Mouse (Mus musculus) thymus, postnatal 25 days (tissue): ENCODE data around the gene Mobp.
A peak's percentile ranks its signal among the peaks of the same experiment; 100 is the strongest.

Experiments used
- DNase-seq: peaks from one replicate; pipeline ENCODE4 v3.0.0; 2022

Gene Mobp

DNA sequence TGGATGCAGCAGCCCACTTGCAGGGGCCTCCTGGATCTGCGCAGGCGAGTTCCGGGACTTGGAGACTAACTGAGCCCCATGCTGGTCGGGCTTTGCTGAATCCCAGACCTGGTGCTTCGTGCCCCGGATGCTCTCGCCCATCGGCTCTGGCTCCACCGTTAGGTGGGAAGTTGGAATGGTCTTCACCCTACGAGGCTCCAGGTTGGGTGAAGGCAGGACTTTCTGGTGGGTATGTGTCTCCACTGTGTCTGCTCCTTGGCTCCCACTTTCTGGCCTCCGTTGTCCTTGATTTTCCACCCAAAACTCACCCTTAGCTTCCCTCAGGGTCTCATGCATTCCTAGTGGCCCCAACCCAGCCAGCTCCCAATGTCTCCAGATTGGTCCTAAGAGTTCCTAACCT lies 14.1 kb upstream of the Mobp start:
- DNase-seq: no peak

DNA sequence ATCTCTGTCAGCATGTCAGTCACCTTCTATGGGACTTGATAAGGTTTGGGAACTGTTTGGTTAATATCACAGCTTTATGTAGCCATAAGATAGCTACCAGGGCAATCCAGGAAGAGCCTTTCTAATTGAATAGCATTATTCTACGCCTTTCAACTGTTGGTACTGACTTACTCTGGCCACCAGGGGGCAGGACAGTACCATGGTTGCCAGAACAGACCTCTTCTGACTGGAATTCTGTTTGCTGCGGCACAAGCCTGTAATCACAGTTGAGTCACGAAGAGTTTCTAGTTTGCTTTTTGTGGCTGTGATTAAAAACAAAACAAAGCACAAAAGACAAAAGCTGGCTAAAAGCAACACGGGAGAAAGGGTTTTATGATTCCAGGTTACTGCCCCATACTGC lies 8.9 kb upstream of the Mobp start:
- DNase-seq: peak; percentile 71

DNA sequence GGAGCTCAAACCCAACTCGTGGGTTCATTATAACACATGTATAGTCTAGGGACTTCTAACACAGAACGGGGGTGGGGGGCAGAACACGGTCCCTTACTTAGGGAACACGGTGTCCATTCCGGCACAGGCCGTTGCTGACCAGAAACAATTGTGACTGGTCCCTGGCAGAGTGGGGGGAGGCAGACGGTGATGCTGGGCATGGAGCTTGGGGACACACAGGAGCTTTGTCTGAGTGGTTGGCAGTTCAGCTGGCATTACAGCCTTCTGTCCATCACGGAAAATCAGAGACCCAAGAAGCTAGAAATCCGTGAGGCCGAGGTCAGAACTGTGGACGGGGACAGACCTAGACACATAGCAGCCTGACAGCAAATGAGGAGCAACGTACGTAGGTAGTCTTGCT lies 5.0 kb upstream of the Mobp start:
- DNase-seq: no peak

DNA sequence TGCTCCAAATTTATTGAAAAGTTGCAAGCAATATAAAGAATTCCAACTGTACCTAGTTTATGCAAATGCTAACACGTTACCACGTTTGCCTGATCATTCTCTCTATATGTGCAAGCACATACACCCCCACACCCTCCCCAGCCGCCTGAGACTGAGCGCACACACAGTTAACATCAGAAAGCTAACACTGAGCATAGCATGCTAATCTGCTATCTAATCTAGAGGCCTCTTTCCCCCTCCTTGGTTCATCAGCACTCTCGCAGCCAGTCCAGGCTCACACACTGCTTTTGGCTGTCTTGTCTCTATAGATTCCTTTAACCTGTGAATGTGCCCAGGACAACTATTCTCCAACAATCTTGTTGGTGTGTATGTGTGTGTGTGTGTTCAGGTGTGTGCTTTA lies 1.6 kb downstream of the Mobp start:
- DNase-seq: no peak

DNA sequence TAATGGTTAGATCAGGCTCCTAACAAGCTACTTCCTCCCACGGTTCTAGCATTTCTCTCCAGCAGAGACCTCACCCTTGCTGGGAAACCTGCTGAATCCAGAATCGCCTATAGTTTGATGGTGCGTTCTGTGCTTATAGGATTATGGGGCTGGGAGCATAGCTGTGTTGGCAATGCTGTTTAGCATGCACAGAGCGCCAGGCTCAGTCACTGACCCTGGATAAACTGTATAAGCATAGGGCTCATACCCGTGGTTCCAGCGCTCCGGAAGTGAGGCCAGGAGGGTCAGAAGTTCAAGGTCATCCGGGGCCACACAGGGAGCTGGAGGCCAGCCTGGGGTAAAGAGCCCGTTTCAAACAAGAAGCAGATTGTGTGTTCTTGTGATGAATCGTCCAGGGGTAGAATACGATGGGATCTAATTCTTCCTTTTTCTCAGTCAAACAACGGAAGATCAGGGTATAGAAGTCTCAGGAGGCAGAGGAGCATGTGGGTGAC lies 2.4 kb downstream of the Mobp start:
- no peak for DNase-seq

DNA sequence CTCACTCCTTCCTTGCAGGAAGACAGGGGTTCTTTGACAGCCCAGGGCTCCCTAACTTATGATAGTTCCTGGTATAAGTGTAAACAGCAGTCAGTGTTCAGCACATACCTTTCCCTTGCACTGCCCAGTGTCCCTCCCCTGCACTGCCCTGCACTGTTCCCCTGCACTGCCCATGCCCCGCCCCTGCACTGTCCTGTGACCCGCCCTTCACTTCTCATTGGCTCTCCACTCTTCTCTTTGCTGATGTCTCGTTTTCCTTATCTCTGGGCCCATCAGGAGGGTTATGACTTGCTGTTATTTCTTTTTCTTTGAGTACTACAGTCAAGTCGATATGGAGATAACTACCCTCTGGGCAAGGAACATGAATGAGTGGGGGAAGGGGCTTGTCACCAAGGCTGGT lies 8.5 kb downstream of the Mobp start:
- DNase-seq: no peak

DNA sequence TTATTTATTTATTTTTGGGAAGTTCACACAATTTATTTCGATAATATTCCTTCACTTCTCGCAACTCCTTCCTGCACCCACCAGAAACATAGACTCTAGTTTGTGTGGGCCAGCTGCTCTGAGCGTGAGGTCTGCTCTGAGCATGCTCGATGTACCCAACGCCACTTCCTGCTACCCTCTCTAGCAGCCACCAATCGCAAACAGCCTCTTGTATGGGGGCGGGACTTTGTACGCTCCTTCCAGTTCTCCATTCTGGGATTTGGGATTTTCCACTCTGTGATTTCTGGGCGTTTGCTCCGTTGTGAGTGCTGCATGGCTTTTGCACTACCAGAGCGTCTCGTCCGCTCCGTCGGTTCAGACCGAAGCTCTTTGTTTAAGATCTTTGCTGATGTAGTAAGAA lies 14.4 kb downstream of the Mobp start:
- no peak for DNase-seq

DNA sequence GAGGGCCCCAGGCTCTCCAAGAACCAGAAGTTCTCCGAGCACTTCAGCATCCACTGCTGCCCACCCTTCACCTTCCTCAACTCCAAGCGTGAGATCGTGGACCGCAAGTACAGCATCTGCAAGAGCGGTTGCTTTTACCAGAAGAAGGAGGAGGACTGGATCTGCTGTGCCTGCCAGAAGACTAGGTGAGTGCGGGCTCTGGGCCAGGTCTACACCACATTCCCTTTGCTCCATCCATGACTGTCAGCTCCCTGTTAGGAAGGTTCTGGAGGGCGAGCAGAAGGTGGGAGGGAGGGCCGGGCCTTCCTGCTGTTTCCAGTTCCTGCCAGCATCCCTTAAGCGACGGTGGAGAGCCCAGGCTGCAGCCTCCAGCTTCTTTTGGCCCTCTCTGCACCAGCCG lies 18.3 kb downstream of the Mobp start:
- DNase-seq: no peak

DNA sequence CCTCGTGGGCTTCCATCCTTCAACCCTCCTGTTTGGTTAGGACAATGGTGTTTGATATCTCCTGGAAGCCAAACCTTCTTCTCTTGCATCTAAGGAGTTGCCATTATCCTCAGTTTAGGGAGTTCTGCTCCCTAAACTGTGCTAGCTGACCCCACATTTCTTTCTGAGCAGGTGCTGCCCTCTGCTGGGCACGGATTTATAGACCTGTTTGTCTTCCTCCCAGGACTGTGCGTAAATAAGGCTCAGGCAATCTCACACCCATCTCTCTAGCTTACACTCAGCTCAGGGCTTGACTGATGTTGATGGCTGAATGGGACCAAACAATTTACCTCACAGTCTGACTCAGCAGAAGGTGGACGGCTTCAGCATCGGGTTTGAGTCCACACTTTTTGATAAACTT lies 21.8 kb downstream of the Mobp start:
- DNase-seq: peak; percentile 73

DNA sequence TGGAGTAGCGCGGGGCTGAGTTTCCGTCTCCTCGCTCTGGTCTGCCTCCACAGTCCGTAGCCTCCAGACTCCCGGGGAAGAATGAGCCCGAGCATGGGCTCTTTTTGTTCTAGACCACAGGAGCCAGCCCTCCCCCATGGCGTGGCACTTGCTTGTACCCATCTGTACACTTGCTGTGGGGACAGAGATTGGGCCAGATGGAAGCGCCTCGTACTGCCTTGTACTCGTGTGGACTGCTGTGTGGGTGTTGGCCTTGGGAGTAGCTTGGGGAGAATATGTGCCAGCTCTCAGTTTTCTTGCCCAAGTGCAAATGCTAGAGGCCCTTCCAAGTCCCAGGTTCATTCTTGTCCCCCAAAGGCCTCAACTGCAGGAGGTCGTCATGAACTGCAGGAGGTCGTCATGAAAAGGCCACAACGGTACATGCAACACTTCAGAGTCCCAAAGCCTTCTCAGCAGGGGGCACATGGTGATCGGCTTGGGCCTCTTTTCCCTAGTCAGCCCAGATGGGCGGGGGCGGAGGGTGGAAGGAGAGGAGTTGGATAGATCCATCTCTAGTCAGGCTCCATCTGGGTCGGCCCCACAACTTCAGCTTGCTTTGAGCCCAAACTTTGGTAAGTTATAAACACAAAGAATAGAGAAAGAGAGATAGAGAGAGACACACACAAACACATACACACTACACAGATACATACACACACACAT lies 25.1 kb downstream of the Mobp start:
- DNase-seq: no peak

DNA sequence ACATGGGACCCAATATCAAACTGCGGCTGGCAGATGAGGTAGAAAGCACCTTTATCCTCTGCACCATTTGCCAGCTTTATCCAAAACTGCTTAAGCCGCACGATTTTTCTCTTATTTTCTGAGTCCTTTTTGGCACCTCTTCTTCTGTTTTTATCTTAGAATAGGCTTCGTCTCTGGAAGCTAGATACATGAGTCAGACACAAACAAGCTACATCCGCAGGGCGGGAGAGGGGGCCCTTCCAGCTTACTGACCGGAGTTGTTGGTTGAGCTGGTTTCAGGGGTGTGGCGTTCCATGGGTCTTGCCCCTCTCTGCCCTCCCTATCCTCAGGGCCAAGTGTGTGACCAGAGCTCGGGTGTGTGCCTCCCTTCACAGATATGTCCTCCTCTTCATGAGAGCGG lies 29.3 kb downstream of the Mobp start:
- no peak for DNase-seq

DNA sequence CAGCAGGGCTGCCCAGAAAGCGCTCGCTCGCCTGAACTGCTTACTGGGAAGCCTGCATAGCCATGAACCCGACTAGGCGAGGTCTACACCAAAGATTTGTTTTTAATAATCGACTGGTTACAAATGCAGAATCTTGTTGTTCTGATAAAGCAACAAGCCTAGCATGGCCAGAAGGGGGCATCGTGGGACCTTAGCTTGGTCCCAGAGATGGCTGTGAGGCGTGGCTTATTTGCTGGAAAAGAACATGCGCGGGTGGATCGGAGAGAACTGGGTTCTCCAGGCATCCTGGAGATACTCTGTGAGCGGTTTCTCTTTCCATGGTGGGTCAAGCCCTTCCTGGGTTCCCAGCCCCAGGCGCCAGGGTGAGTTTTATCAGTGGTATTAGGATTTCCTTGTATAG lies 35.0 kb downstream of the Mobp start:
- no peak for DNase-seq

DNA sequence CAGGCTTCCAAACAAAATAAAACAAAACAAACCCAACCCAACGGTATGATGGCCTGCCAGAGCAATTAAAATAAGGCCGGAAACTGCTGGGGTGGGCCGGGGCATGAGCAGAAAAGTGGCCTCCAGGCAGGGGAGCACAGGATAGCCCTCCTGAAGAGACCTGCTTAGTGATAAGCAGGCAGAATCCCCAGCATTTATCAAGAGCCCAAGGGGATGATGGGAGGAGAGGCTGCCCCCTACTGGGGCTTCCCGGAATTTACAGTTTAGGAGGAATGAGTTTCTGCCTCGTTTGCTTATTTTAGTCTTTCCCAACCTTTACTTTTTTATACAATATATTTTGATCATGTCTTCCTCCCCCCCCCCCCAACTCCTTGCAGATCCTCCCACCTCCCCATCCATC lies 37.3 kb downstream of the Mobp start:
- DNase-seq: no peak

DNA sequence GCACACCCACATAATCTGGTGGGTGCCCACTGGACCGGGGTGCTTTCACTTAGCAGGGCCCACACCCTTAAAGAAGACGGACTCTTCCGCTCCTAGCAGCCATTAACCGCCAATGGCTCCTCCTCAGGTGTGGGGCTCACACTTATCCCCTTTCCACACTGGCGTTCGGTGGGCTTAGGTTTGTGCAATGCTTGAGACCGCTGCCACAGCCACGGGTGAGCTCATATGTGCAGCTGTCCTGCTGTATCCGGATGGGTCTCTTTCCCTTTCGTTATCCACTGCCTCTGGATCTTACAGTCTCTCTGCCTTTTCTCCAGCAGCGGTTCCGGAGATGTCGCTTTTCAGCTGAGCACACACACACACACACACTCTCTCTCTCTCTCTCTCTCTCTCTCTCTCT lies 41.4 kb downstream of the Mobp start:
- no peak for DNase-seq

DNA sequence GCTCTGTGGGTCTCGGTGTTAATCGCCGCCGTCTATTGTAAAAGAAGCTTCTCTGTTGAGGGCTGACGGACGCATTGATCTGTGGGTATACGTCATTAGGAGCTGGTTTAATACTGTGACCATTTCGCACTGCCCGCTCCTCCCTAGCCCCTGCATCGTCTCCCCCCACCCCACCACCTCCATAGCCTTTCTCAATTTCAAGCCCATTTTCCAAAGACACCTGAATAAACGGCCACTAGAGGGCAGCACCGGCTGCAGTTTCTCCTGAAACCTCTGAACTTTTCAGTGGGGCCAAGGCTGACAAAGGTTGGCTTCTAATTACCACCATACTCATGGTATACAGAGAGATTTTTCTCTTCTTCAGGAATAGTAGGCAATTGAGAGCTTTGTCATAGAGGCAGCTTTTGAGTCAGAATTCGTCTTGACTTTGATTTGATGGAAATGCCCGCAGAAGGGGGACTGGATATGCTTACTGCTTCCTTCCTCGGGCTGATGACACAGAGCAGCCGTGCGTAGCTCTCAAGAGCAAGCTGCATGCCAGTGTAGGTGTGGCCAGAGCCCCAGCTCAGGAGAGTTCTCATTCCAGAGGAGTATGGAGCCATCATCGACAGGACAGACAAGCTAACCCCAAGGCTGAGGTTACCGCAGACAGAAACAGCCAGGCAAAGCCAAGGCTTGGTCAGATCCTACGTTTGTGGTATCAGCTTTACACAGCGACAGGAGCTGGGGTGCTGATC lies 42.0 kb downstream of the Mobp start:
- peak; percentile 66 for DNase-seq

DNA sequence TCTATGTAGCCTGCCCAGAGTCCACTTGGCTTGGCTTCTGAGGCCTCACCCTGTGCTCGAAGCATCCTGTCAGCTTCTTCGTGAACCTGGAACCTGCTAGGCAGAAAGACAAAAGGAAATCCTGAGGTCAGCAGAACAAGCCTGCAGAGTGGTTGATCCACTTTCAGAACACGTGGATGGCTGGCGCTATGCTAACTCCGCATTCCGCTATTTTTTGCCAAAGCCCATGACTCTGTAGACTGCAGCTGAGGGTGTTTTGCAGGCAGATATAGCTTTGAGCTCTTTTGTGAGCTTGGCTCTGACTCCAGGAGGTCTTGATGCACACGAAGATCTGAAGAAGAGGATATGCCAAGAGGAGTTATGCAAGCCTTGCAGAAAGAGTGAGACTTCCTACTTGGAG lies 43.2 kb downstream of the Mobp start:
- no peak for DNase-seq

DNA sequence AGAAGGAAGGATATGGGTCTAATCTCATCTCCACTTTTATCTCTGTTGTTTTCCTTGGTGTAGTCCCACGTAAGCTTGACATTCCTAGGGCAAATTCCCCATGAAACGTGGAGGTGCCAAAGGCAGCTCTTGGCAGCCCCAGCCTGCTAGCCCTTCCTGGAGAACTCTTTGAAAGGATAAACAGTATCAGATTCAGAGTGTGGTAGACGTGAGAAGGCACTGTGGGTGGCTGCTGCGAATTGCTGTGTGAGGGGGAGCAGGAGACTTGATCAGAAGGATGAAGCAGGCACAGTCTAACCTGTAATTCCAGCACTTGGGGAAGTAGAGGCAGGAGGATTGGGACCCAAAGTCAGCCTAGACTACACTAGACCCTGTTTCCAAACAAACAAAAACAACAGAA lies 51.4 kb downstream of the Mobp start:
- no peak for DNase-seq

DNA sequence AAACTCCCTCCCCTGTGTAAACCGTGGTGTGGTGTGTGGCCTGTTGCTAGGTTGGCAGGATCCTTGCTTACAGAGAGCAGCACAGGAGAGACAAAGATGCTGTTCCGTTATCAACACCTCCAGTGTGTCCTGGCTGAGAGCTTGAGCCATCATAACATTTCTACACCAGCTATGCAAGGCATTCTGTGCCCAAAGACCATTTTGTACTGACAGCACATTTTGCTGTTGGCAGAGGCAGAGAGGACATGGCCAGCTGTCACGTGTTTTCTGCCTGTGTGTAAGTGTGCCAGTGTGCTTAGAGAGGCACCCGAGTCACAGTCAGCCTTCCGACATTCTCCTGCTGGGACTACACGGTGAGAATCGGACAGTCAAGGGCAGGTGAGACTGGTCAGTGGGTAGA lies 52.2 kb downstream of the Mobp start:
- DNase-seq: no peak

DNA sequence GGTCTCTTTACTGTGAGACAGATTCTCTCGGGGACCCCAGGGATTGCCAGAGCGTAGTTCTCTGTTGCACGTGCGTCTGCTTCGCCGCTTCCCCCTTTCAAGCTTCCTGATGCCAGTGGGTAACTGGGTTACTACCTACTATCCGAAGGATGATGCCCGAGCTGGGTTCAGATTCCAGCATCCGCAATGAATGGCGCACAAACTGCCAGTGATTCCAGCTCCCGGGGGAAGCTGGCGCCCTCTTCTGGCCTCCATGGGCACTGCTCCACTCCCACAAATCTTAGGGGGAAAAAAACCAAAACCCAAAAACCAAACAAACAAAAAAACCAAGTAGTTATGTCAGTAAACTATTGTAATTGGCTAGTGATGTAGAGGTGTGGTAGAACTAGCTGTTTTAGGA lies 53.2 kb downstream of the Mobp start:
- no peak for DNase-seq

DNA sequence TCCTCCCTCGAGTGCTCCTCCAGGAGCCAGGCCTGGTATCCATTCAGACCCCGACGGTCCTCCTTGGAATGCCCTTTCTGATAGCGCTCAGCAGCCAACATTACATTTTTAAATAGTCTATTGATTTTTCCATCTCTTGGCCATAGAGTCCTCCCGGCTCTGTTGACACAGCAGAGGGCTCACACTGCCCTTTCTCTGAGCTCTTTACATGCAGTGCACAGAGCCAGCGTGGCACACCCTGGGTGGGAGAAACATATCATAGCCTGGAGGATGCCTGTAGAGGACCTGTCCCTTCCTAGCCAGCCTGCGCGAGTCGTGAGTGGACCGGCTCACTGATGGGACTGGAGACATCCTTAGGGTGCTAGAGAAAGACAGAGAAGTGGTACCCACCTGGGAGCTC lies 54.4 kb downstream of the Mobp start:
- DNase-seq: no peak

DNA sequence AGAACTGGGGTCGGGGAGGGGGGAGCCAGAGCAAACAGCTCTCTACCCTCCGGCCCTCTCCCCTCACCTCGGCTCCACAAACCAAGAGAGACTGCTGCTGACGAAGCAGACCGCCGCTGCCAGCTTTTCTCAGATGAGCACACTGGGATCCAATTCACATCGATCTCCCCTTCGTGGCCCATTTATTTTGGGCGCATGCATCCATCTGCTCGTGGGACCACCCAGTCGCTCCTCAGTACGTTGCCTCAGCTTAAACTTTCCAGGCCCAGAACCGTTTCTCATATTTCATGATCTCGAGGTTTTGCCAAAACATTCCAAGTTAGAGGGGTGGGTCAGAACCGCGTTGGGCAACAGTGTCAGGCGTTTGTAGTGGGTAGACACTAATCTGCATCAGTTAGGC lies 57.4 kb downstream of the Mobp start:
- no peak for DNase-seq

DNA sequence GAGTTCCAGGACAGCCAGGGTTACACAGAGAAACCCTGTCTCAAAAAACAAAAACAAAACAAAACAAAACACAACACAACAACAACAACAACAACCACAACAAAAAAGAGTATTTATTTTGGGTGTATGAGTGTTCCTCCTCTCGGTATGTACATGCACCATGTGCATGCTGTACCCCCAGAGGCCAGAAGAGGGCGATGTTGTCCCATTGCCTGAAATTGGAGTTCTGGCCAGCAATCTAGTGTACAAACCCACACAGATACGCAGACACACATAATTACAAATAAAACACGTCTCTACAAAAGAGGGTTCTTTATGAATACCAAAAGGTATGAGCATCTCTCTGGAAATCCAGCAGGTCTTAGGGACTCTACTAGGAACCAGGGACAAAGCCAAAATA lies 60.6 kb downstream of the Mobp start:
- peak; percentile 9 for DNase-seq

DNA sequence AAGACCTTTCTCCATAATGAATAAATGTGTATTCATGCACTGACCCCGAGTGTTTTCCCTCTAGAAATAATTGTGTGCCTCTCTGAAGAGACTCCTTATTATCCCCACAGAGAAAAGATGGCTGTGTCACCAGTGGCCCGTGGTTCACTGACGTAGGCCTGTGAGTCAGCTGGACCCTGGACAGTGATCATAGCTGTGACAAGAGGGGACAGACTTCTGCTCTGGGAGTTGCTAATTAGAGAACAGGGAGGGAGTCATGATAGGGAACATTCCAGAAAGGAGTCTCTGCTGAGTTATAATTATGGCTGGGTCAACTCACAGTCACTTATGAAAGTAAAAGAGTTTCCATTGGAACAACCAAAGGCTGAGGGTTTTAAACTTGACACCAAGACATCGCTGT lies 61.4 kb downstream of the Mobp start:
- no peak for DNase-seq

DNA sequence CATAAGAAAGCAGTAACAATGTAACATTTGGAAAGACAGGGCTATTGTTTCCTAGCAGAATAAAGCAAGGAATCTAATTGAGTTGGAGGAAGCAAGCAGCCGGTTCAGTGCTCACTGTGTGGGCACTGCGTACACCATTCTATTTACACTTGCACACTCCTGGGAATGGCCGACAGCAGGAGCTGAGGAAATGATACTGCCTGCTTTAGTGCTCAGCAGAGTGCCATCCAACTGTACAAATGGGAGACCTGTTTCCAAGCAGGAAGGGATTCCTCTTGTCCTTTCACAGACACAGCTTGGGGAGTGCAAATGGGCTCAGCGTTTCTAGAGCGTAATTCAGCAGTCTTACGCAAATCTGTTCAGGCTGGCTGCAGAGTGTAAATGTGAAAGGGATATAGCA lies 63.4 kb downstream of the Mobp start:
- DNase-seq: no peak

DNA sequence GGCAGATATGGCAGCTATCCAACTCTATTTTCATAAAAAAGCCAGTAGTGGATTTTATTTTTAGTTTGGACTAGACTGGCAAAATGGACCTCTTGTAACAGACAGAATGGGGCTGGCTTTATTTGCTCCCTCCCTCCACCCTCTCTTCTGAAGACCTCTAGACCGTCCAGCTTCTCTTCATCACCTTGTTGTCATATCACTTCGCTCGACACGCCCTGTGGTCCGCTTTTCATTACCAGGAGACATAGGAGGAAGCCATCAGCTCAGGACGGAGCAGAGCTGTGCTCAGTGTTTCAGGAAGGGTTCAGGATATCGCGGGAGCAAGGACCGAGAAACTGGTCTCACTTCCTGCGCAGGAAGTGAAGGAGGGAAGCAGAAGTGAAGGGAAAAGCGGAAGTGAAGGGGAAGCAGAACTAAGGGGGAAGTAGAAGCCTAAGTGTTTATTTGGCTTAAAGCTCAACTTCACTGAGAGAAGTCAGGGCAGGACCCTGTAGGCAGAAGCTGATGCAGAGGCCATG lies 65.5 kb downstream of the Mobp start:
- no peak for DNase-seq
